Mouse (Mus musculus) CH12.LX (cell line): ENCODE results near the gene Cldn12. TPM values are rescaled to one million over a fixed set of nuclear protein-coding genes. Genes with fewer than 3 reads are reported as not detected.

Experiments
- DNase-seq: peaks from one replicate; pipeline ENCODE4 v3.0.0-alpha.2; 2013; ENCODE audit errors: extremely low read depth
- H3K27ac ChIP-seq: 2 replicates; pipeline ENCODE4 v1.5.1; 2012; ENCODE audit warnings: low read depth, mild to moderate bottlenecking, control low read depth, moderate library complexity; ENCODE audit not compliant: insufficient read depth
- H3K27me3 ChIP-seq: replicated peaks from 2 replicates; pipeline ENCODE3; 2012; ENCODE audit warnings: inconsistent platforms
- H3K36me3 ChIP-seq, 2 experiments: replicated peaks in 1 of 2; 2 replicates each; pipeline versions ENCODE3 to v1.6.1; 2012; ENCODE audit warnings: inconsistent platforms in 1 of 2, low read length in 1 of 2, mild to moderate bottlenecking in 1 of 2, mixed read lengths in 1 of 2, moderate library complexity in 1 of 2; ENCODE audit not compliant: control insufficient read depth in 1 of 2, insufficient read depth in 1 of 2
- H3K4me1 ChIP-seq, 2 experiments: 2 replicates each; pipeline ENCODE4 v1.6.1; 2012; ENCODE audit warnings: inconsistent platforms in 1 of 2, moderate library complexity in 1 of 2; ENCODE audit not compliant: insufficient read depth in 2 of 2, control insufficient read depth in 1 of 2
- H3K4me2 ChIP-seq: 2 replicates; pipeline ENCODE4 v1.6.1; 2012; ENCODE audit warnings: low read depth, mild to moderate bottlenecking, control low read depth; ENCODE audit not compliant: poor library complexity, insufficient read depth, severe bottlenecking
- H3K4me3 ChIP-seq, 3 experiments: fragments of 150-350 bp in 1 of 3; sonication (generic) in 1 of 3; replicated peaks in 1 of 3; 2 replicates each; pipeline versions ENCODE3 to v1.5.1; 2011 to 2012; ENCODE audit warnings: low read depth in 2 of 3, low read length in 2 of 3, mild to moderate bottlenecking in 2 of 3, moderate library complexity in 2 of 3, control low read depth in 1 of 3, improper control_type of control experiment in 1 of 3, inconsistent platforms in 1 of 3, mixed read lengths in 1 of 3; ENCODE audit not compliant: poor library complexity in 1 of 3
- H3K79me2 ChIP-seq: replicated peaks from 2 replicates; pipeline ENCODE4 v1.6.1; 2012; ENCODE audit warnings: mild to moderate bottlenecking, moderate library complexity; ENCODE audit not compliant: control insufficient read depth, poor library complexity, insufficient read depth, severe bottlenecking; ENCODE audit errors: extremely low read depth
- H3K9ac ChIP-seq: 2 replicates; pipeline ENCODE4 v1.6.1; 2012; ENCODE audit warnings: low read depth, mild to moderate bottlenecking, control low read depth, moderate library complexity; ENCODE audit not compliant: insufficient read depth
- H3K9me3 ChIP-seq: replicated peaks from 2 replicates; pipeline ENCODE3; 2012; ENCODE audit warnings: low read length, inconsistent platforms, mixed read lengths
- BHLHE40 ChIP-seq: IDR thresholded peaks from 2 replicates; pipeline ENCODE4 v1.6.1; 2011; ENCODE audit warnings: mild to moderate bottlenecking, low read depth, low read length, improper control_type of control experiment
- CHD2 ChIP-seq: IDR thresholded peaks from 2 replicates; pipeline ENCODE4 v1.6.1; 2011; ENCODE audit warnings: low read length, improper control_type of control experiment
- E2F4 ChIP-seq: IDR thresholded peaks from 2 replicates; pipeline ENCODE4 v1.6.1; 2011; ENCODE audit warnings: low read depth, low read length, improper control_type of control experiment; ENCODE audit not compliant: insufficient replicate concordance
- EP300 ChIP-seq: IDR thresholded peaks from 2 replicates; pipeline ENCODE4 v1.6.1; 2011; ENCODE audit warnings: low read length, improper control_type of control experiment
- ETS1 ChIP-seq: conservative IDR thresholded peaks from 2 replicates; pipeline ENCODE4 v1.6.1; 2012; ENCODE audit warnings: low read depth, mild to moderate bottlenecking, inconsistent platforms, low read length, improper control_type of control experiment, moderate library complexity
- GABPA ChIP-seq: IDR thresholded peaks from 2 replicates; pipeline ENCODE4 v1.6.1; 2012; ENCODE audit warnings: low read depth, low read length, improper control_type of control experiment, inconsistent platforms; ENCODE audit not compliant: insufficient replicate concordance
- IRF4 ChIP-seq: IDR thresholded peaks from 2 replicates; pipeline ENCODE4 v1.6.1; 2014; ENCODE audit warnings: low read depth, mild to moderate bottlenecking, inconsistent platforms, low read length, improper control_type of control experiment
- JUN ChIP-seq: IDR thresholded peaks from 2 replicates; pipeline ENCODE4 v1.6.1; 2011; ENCODE audit warnings: low read depth, mild to moderate bottlenecking, low read length, improper control_type of control experiment, moderate library complexity; ENCODE audit not compliant: insufficient read depth
- JUND ChIP-seq: conservative IDR thresholded peaks from 2 replicates; pipeline ENCODE4 v1.6.1; 2011; ENCODE audit warnings: low read depth, low read length, improper control_type of control experiment
- MAFK ChIP-seq: IDR thresholded peaks from 2 replicates; pipeline ENCODE4 v1.6.1; 2011; ENCODE audit warnings: low read length, improper control_type of control experiment; ENCODE audit not compliant: insufficient replicate concordance
- MAZ ChIP-seq: IDR thresholded peaks from 2 replicates; pipeline ENCODE4 v1.6.1; 2012; ENCODE audit warnings: low read depth, mild to moderate bottlenecking, inconsistent platforms, low read length, improper control_type of control experiment, moderate library complexity
- MXI1 ChIP-seq: IDR thresholded peaks from 2 replicates; pipeline ENCODE4 v1.6.1; 2011; ENCODE audit warnings: mild to moderate bottlenecking, low read depth, low read length, improper control_type of control experiment
- MYC ChIP-seq: IDR thresholded peaks from 2 replicates; pipeline ENCODE4 v1.6.1; 2011; ENCODE audit warnings: low read depth, mild to moderate bottlenecking, improper control_type of control experiment, low read length
- NRF1 ChIP-seq: IDR thresholded peaks from 2 replicates; pipeline ENCODE4 v1.6.1; 2014; ENCODE audit warnings: low read depth, mild to moderate bottlenecking, inconsistent platforms, low read length, improper control_type of control experiment, moderate library complexity
- POLR2AphosphoS2 ChIP-seq: IDR thresholded peaks from 2 replicates; pipeline ENCODE4 v1.6.1; 2011; ENCODE audit warnings: low read depth, low read length, improper control_type of control experiment
- RAD21 ChIP-seq: IDR thresholded peaks from 2 replicates; pipeline ENCODE4 v1.6.1; 2011; ENCODE audit warnings: low read depth, mild to moderate bottlenecking, low read length, improper control_type of control experiment, moderate library complexity
- TBP ChIP-seq: conservative IDR thresholded peaks from 2 replicates; pipeline ENCODE4 v1.6.1; 2011; ENCODE audit warnings: low read depth, low read length, improper control_type of control experiment
- TCF12 ChIP-seq: IDR thresholded peaks from 2 replicates; pipeline ENCODE4 v1.6.1; 2014; ENCODE audit warnings: low read depth, mild to moderate bottlenecking, inconsistent platforms, low read length, improper control_type of control experiment
- USF1 ChIP-seq: IDR thresholded peaks from 2 replicates; pipeline ENCODE4 v1.6.1; 2014; ENCODE audit warnings: low read depth, mild to moderate bottlenecking, inconsistent platforms, low read length, improper control_type of control experiment
- ZKSCAN1 ChIP-seq: IDR thresholded peaks from 2 replicates; pipeline ENCODE4 v1.6.1; 2012; ENCODE audit warnings: low read depth, inconsistent platforms, low read length, improper control_type of control experiment, borderline replicate concordance
- ZMIZ1 ChIP-seq: IDR thresholded peaks from 2 replicates; pipeline ENCODE4 v1.6.1; 2012; ENCODE audit warnings: low read depth, mild to moderate bottlenecking, inconsistent platforms, low read length, improper control_type of control experiment
- ZNF384 ChIP-seq: IDR thresholded peaks from 2 replicates; pipeline ENCODE4 v1.6.1; 2012; ENCODE audit warnings: low read depth, low read length, improper control_type of control experiment, inconsistent platforms
- dilution Hi-C: fragments of 300-500 bp; cut with MboI; formaldehyde crosslinking; loops from 2 replicates; pipeline ENCODE4 v1.14.3; 2020; ENCODE audit warnings: low sequenced_read_pairs; ENCODE audit not compliant: extremely low pct_unique_long_range_greater_than_20kb, extremely low pct_ligation_motif_present
- in situ Hi-C: fragments of 300-500 bp; cut with MboI; formaldehyde crosslinking; loops from 3 replicates; pipeline ENCODE4 v1.14.3; 2019; ENCODE audit warnings: low sequenced_read_pairs, low pct_ligation_motif_present, low pct_unique_long_range_greater_than_20kb, mixed read lengths
- polyA plus RNA-seq: library from polyadenylated mRNA; unstranded; fragments of >175 nt; gene quantifications from 2 replicates; pipeline ENCODE4 v1.2.1, GENCODE M21; 2012; ENCODE audit warnings: low read depth; ENCODE audit not compliant: insufficient read length
- total RNA-seq, 2 experiments: library from RNA; depleted of rRNA; stranded (reverse); fragments of 300-350 nt in 1 of 2; fragments of >200 nt in 1 of 2; gene quantifications; 2 replicates each; pipeline ENCODE4 v1.2.3; 2012 to 2014

Gene Cldn12
- total and polyA plus RNA-seq, 3 experiments, result 11.8 to 24.1 (median 23.5) TPM

- dilution Hi-C loops (no loop called here), in situ Hi-C loops (loop anchor here (10.0 to 25.0 kb wide), 2 partner anchors 136 to 233 kb away; no protein-coding TSS in a partner anchor)
- H3K4me3 ChIP-seq, result no peak overlapping the region
Measured at GRCm38 (mm10) chr5:5501583-5501982, 13.2 kb downstream of the Cldn12 start.

GRCm38 (mm10) chr5:5496393-5496792 lies 18.4 kb downstream of the Cldn12 start:
- dilution Hi-C loops, result no loop called here
- TF ChIP-seq IRF4 (no peak), CHD2 (no peak), JUND (no peak), BHLHE40 (no peak), MXI1 (no peak)
- TF ChIP-seq, all 38 proteins: peak for 0
- Histone ChIP-seq H3K4me2 (0 out of 2 replicates have a peak overlapping the region, but pooled peaks have one; percentile 9), H3K27me3 (no peaks in the 10 kb centered on the region), H3K9ac (no peak overlapping the region), H3K4me1 (no peaks in the 10 kb centered on the region; a peak in 1 of 4 replicates), H3K9me3 (peaks cover 5% of the 10 kb centered on the region), H3K79me2 (no peaks in the 10 kb centered on the region), H3K4me3 (no peak overlapping the region), H3K27ac (no peak overlapping the region), H3K36me3 (no peaks in the 10 kb centered on the region)
- in situ Hi-C loops, result loop anchor here (10.0 kb wide), 1 partner anchor 258 kb away; no protein-coding TSS in a partner anchor
- DNase-seq, result no peak

More at GRCm38 (mm10) chr5:5501583-5501982, 13.2 kb downstream of the Cldn12 start:
- no peak overlapping the region for H3K4me2 ChIP-seq
- no peaks in the 10 kb centered on the region for H3K9me3 ChIP-seq
- H3K79me2 ChIP-seq, result no peaks in the 10 kb centered on the region
- H3K4me1 ChIP-seq, result no peaks in the 10 kb centered on the region; a peak in 1 of 4 replicates
- no peaks in the 10 kb centered on the region for H3K27me3 ChIP-seq
- H3K36me3 ChIP-seq, result peaks cover 9 to 19% of the 10 kb centered on the region in 2 experiments
- no peak for TF ChIP-seq MYC
- no peak for TF ChIP-seq NRF1
- no peak for TF ChIP-seq ZNF384
- TF ChIP-seq CHD2, result no peak
- no peak overlapping the region for H3K27ac ChIP-seq
- no peak for DNase-seq
- no peak overlapping the region for H3K9ac ChIP-seq

GRCm38 (mm10) chr5:5495042-5495441 lies 19.7 kb downstream of the Cldn12 start:
- Histone ChIP-seq H3K4me2 (no peak overlapping the region), H3K36me3 (no peaks in the 10 kb centered on the region), H3K9me3 (peaks cover 5% of the 10 kb centered on the region), H3K4me1 (no peaks in the 10 kb centered on the region), H3K79me2 (no peaks in the 10 kb centered on the region), H3K27me3 (no peaks in the 10 kb centered on the region), H3K4me3 (no peak overlapping the region), H3K27ac (no peak overlapping the region), H3K9ac (no peak overlapping the region)
- no peak for DNase-seq
- TF ChIP-seq USF1 (no peak), ZMIZ1 (no peak), CHD2 (no peak), MXI1 (no peak), RAD21 (no peak), POLR2AphosphoS2 (no peak), ZKSCAN1 (no peak), MAFK (no peak), TCF12 (no peak), IRF4 (no peak), JUN (no peak), TBP (no peak), ETS1 (no peak), GABPA (no peak), BHLHE40 (no peak), MAZ (no peak), EP300 (no peak), E2F4 (no peak), ZNF384 (no peak)
- in situ Hi-C loops, result loop anchor here (10.0 kb wide), 1 partner anchor 260 kb away; no protein-coding TSS in a partner anchor
- dilution Hi-C loops, result no loop called here
